Mouse (Mus musculus): ENCODE data around the gene Slc9a9.

Slc9a9 gene

GRCm38 (mm10) chr9:95207661-95208060 is 538.0 kb downstream of the Slc9a9 start:
- DNase-seq (ENCODE audit: low spot score in 2 of 2) = no peak

- DNase-seq (ENCODE audit: low spot score in 2 of 2) = no peak
These were observed 539.0 kb downstream of the Slc9a9 start for GRCm38 (mm10) chr9:95208681-95209080.

GRCm38 (mm10) chr9:95220009-95220408 is 550.3 kb downstream of the Slc9a9 start:
- no peak for DNase-seq (ENCODE audit: low spot score in 2 of 2)

GRCm38 (mm10) chr9:95221310-95221709 is 551.6 kb downstream of the Slc9a9 start:
- DNase-seq (ENCODE audit: low spot score in 2 of 2) = no peak

- DNase-seq (ENCODE audit: low spot score in 2 of 2) = peak in 1 of 2 experiments; percentile 51
These were observed 557.3 kb downstream of the Slc9a9 start for GRCm38 (mm10) chr9:95226986-95227385.

GRCm38 (mm10) chr9:95228123-95228522 is 558.4 kb downstream of the Slc9a9 start:
- peak in 1 of 2 experiments; percentile 16 for DNase-seq (ENCODE audit: low spot score in 2 of 2)

GRCm38 (mm10) chr9:95229147-95229546 is 559.4 kb downstream of the Slc9a9 start:
- peak in 1 of 2 experiments; percentile 34 for DNase-seq (ENCODE audit: low spot score in 2 of 2)

GRCm38 (mm10) chr9:95239900-95240299 is 570.2 kb downstream of the Slc9a9 start:
- DNase-seq (ENCODE audit: low spot score in 2 of 2) = peak in 1 of 2 experiments; percentile 22

GRCm38 (mm10) chr9:95242628-95243195 is 573.0 kb downstream of the Slc9a9 start:
- peak in 1 of 2 experiments; percentile 37 for DNase-seq (ENCODE audit: low spot score in 2 of 2)

GRCm38 (mm10) chr9:95254162-95254561 is 584.5 kb downstream of the Slc9a9 start:
- peak in 1 of 2 experiments; percentile 5 for DNase-seq (ENCODE audit: low spot score in 2 of 2)

GRCm38 (mm10) chr9:95255844-95256243 is 586.1 kb downstream of the Slc9a9 start:
- peak in 1 of 2 experiments; percentile 2 for DNase-seq (ENCODE audit: low spot score in 2 of 2)

GRCm38 (mm10) chr9:95256680-95257316 is 587.1 kb downstream of the Slc9a9 start:
- DNase-seq (ENCODE audit: low spot score in 2 of 2) = peak in 1 of 2 experiments; percentile 39

GRCm38 (mm10) chr9:95262851-95263250 is 593.1 kb downstream of the Slc9a9 start:
- DNase-seq (ENCODE audit: low spot score in 2 of 2) = no peak

- no peak for DNase-seq (ENCODE audit: low spot score in 2 of 2)
These were observed 594.3 kb downstream of the Slc9a9 start for GRCm38 (mm10) chr9:95263867-95264509.

GRCm38 (mm10) chr9:95266179-95266578 is 596.5 kb downstream of the Slc9a9 start:
- DNase-seq (ENCODE audit: low spot score in 2 of 2) = no peak

- DNase-seq (ENCODE audit: low spot score in 2 of 2) = no peak
These were observed 597.2 kb downstream of the Slc9a9 start for GRCm38 (mm10) chr9:95266924-95267323.

- no peak for DNase-seq (ENCODE audit: low spot score in 2 of 2)
These were observed 610.1 kb downstream of the Slc9a9 start for GRCm38 (mm10) chr9:95279590-95280344.

Data from spleen, postnatal 4 days (tissue).